Mouse (Mus musculus) left cerebral cortex, adult 18-20 months (tissue): Measurements from ENCODE around the gene Trip12. TPM values are rescaled to one million over a fixed set of nuclear protein-coding genes. Genes with fewer than 3 reads are reported as not detected.

Source experiments
- DNase-seq, 2 experiments: peaks; one replicate each; pipeline ENCODE4 v3.0.0; 2021 to 2022; ENCODE audit warnings: low spot score in 2 of 2, mixed read lengths in 1 of 2
- total RNA-seq, 2 experiments: library from RNA; stranded (reverse); gene quantifications; 2 replicates each; pipeline ENCODE4 v1.2.3; 2021

Trip12 gene
- total RNA-seq, 2 experiments from 2014 or later: 201 to 202 TPM

- no peak for DNase-seq
These were observed 41.1 kb downstream of the Trip12 start for GRCm38 (mm10) chr1:84799166-84799565.

- DNase-seq: no peak
These were observed 45.0 kb downstream of the Trip12 start for GRCm38 (mm10) chr1:84795335-84795734.

- no peak for DNase-seq
These were observed 48.9 kb downstream of the Trip12 start for GRCm38 (mm10) chr1:84791393-84791792.

GRCm38 (mm10) chr1:84780630-84781029 lies 59.7 kb downstream of the Trip12 start:
- no peak for DNase-seq

GRCm38 (mm10) chr1:84777455-84777854 lies 62.9 kb downstream of the Trip12 start:
- DNase-seq: no peak

GRCm38 (mm10) chr1:84758843-84759242 lies 81.5 kb downstream of the Trip12 start:
- DNase-seq: no peak

GRCm38 (mm10) chr1:84742156-84742555 lies 98.2 kb downstream of the Trip12 start:
- DNase-seq: no peak

- no peak for DNase-seq
These were observed 100.2 kb downstream of the Trip12 start for GRCm38 (mm10) chr1:84740080-84740479.

GRCm38 (mm10) chr1:84737097-84737496 lies 103.2 kb downstream of the Trip12 start:
- no peak for DNase-seq

- DNase-seq: no peak
These were observed 106.5 kb downstream of the Trip12 start for GRCm38 (mm10) chr1:84733799-84734198.

- no peak for DNase-seq
These were observed 108.6 kb downstream of the Trip12 start for GRCm38 (mm10) chr1:84731763-84732162.

GRCm38 (mm10) chr1:84722841-84723240 lies 117.5 kb downstream of the Trip12 start:
- DNase-seq: no peak

- DNase-seq: no peak
These were observed 117.9 kb downstream of the Trip12 start for GRCm38 (mm10) chr1:84722371-84722770.

GRCm38 (mm10) chr1:84721942-84722341 lies 118.4 kb downstream of the Trip12 start:
- no peak for DNase-seq

GRCm38 (mm10) chr1:84709810-84710785 lies 130.2 kb downstream of the Trip12 start:
- DNase-seq: peak; percentile 65 to 71

- DNase-seq: no peak
These were observed 130.9 kb downstream of the Trip12 start for GRCm38 (mm10) chr1:84709406-84709805.

GRCm38 (mm10) chr1:84700254-84700653 lies 140.1 kb downstream of the Trip12 start:
- DNase-seq: no peak

- peak; percentile 82 to 85 for DNase-seq
These were observed 143.2 kb downstream of the Trip12 start for GRCm38 (mm10) chr1:84697136-84697535.

GRCm38 (mm10) chr1:84695517-84696411 lies 144.6 kb downstream of the Trip12 start, which contains the start of gene Dner:
Gene Dner, minus strand, starts transcription at chr1:84696221.
- DNase-seq: peak; percentile 69 to 82

- peak; percentile 44 to 49 for DNase-seq
These were observed 145.4 kb downstream of the Trip12 start for GRCm38 (mm10) chr1:84694688-84695474.

GRCm38 (mm10) chr1:84677910-84678309 lies 162.4 kb downstream of the Trip12 start:
- DNase-seq: no peak
